Mouse (Mus musculus) liver, adult 2 months (tissue): ENCODE data around the gene Phf19.

ENCODE experiments used
- CTCF ChIP-seq: fragments of 200-500 bp; IDR thresholded peaks from 2 replicates; pipeline ENCODE4 v1.5.1; 2011; ENCODE audit warnings: low read depth, low read length, control low read depth
- POLR2A ChIP-seq: fragments of 200-500 bp; IDR thresholded peaks from 2 replicates; pipeline ENCODE4 v1.6.1; 2011; ENCODE audit warnings: low read length, control low read depth; ENCODE audit not compliant: insufficient read depth; ENCODE audit errors: extremely low read depth

DNA sequence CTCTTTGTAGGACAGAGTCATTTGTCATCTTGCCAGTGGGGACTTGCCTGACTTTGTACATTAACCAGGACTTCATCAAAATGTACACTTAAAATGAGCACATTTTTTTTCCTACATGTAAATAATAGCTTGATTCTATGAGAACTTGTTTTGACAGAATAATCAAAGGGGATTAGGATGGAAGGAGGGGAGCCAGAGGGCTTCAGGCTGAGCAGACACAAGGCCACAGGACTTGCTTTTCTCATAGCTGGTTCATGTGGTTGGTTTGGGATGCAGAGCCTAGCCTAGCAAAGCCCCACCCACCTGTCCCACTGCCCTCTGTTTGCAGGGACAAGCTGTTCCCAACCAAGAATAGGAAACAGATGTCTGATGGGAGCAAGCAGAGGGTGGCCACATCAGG is 37.6 kb upstream of the Phf19 start:
- TF ChIP-seq CTCF (no peak), POLR2A (no peak)
